Mouse (Mus musculus): ENCODE data around the gene Zfp780b. TPM values are rescaled to one million over a fixed set of nuclear protein-coding genes. Genes with fewer than 3 reads are reported as not detected.
"Not testable (repeated sequence)": the region's sequence is repeated elsewhere in the genome, so short reads cannot be mapped to it uniquely, and the experiment has no call there.

The Zfp780b gene
- polyA plus RNA-seq, 1 experiment = 2.0 TPM

DNA sequence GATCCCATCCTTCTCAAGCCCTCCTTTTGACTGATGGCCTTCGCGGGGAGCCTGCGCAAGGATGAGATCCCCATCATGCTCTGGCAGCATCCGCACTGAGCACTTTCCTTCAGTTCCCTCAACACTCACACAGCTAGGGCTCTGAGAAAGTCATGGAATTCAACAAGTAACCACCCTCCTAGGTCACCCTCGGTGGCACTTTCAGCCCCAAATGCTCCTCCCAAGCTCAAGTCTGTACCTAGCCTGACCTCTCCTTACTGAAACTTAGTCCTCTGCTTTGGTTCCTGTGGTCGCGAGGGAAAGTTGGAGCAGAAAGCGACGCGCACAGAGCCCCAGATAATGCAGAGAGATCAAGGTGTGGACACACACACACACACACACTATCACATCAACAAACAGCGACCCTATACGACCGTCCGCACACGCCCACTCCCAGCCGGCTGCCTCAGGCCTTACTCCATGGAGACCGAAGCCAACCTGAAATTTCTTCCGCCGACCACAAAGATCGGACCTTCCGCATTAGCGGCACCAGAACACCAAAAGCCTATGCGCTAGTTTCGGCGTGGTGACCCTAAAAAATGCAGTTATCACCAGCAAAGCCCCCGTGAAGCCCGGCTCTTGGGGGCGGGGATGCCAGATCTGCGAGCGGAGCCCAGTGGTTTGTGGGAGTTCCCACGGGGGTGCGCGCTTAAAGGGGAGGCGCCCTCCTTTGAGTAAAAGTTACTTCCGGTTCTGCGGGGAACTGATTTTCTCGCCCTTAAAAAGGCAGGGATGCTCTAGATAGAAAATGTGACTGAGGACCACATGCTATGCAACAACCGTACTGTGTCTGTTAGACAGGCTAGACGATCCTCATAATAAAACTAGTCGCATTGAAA, 49.9 kb downstream of the Zfp780b start, which contains the start of gene Zfp974:
Gene Zfp974 (minus strand): TSS at position 643 of the 878 bp plus-strand sequence.
- TF ChIP-seq CTCF (IDR thresholded peaks at IDR 0.05; ENCODE audit: insufficient read depth, low read length) (no peak), POLR2A (IDR thresholded peaks at IDR 0.05; ENCODE audit: borderline replicate concordance, extremely low read depth, low read depth, low read length) (no peak)
- peak within 1 kb of the TSS; percentile 75 for H3K4me3 ChIP-seq (replicated peaks; ENCODE audit: extremely low read depth, low read depth, low read length)
- 4% methylated on average over 40 of the region's 40 CpGs for WGBS
- no peaks in the 10 kb centered on the region; the same call in none of the 2 replicates for H3K4me1 ChIP-seq (ENCODE audit: control insufficient read depth, insufficient read depth, low read length)
- peak; percentile 52 for DNase-seq

DNA sequence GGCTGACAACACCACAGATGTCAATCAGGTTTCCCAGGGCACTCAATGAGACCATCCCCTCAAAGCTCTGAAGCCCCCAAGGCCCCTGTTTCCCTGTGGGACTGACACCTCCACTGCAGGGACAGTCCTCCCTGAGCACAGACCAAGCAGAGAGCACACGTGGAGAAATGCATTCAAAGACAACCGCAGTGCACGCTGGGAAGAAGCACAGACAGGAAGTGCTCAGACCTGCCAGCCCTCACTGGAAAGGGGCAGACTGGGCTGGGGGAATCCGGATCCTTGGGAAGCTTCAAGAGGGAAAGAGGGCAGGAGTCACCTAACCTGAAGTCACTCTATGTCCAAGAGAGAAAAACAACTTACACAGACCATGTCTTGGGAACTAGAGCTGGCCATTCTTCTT, 51.9 kb downstream of the Zfp780b start:
- not testable (repeated sequence) for DNase-seq; H3K4me1 ChIP-seq (ENCODE audit: control insufficient read depth, insufficient read depth, low read length); H3K4me3 ChIP-seq (replicated peaks; ENCODE audit: extremely low read depth, low read depth, low read length)
- 29% methylated on average over 4 of the region's 4 CpGs for WGBS

DNA sequence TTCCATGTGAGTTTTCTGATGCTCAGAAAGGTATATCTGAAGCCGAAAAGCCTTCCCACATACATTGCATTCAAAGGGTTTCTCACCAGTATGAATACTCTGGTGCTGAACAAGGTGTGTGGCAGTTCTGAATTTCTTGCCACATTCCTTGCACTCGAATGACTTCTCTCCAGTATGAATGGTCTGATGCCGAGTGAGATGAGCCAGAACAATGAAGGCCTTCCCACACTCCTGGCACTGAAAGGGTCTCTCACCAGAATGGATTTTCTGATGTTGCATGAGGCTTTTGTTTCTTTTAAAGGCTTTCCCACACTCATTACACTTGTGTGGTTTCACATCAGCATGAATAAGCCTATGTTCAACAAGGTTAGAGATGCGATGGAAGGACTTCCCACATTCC, 68.0 kb downstream of the Zfp780b start:
- H3K4me1 ChIP-seq (ENCODE audit: control insufficient read depth, insufficient read depth, low read length); H3K4me3 ChIP-seq (replicated peaks; ENCODE audit: extremely low read depth, low read depth, low read length); DNase-seq: not testable (repeated sequence)
- 93% methylated on average over 4 of the region's 4 CpGs for WGBS

Other genes starting within 250 kb of the Zfp780b start
- 1.2 and 1.9 TPM in 2 replicates for gene Zfp60, start 247.8 kb downstream of the Zfp780b start, polyA plus RNA-seq (2012; rRNA removed)
- gene Zfp626, start 172.0 kb downstream of the Zfp780b start, polyA plus RNA-seq (2012; rRNA removed) = 0.55 and 1.1 TPM in 2 replicates
- gene Zfp59, start 140.6 kb downstream of the Zfp780b start, polyA plus RNA-seq (2012; rRNA removed) = 0.54 and 1.1 TPM in 2 replicates
- 0.72 and 1.7 TPM in 2 replicates for gene Zfp607a, start 121.6 kb downstream of the Zfp780b start, polyA plus RNA-seq (2012; rRNA removed)
- gene Zfp974, start 49.7 kb downstream of the Zfp780b start, polyA plus RNA-seq (2012; rRNA removed) = 1.2 and 1.7 TPM in 2 replicates
- 0.18 and 0.31 TPM in 2 replicates for gene Zfp850, start 34.9 kb upstream of the Zfp780b start, polyA plus RNA-seq (2012; rRNA removed)
- 67.7 and 86.4 TPM in 2 replicates for gene Psmc4, start 70.9 kb upstream of the Zfp780b start, polyA plus RNA-seq (2012; rRNA removed)
- 7.5 and 19.2 TPM in 2 replicates for gene Fcgbp, start 92.1 kb upstream of the Zfp780b start, polyA plus RNA-seq (2012; rRNA removed)
- 0.45 and 0.63 TPM in 2 replicates for gene 9530053A07Rik, start 150.3 kb upstream of the Zfp780b start, polyA plus RNA-seq (2012; rRNA removed)
- 32.4 and 40.9 TPM in 2 replicates for gene Fbl, start 190.5 kb upstream of the Zfp780b start, polyA plus RNA-seq (2012; rRNA removed)
- 50.1 and 53.7 TPM in 2 replicates for gene Dyrk1b, start 200.3 kb upstream of the Zfp780b start, polyA plus RNA-seq (2012; rRNA removed)